Mouse (Mus musculus): ENCODE data around the gene Gpatch4. TPM values are rescaled to one million over a fixed set of nuclear protein-coding genes. Genes with fewer than 3 reads are reported as not detected.

Gpatch4 gene
- polyA plus RNA-seq, 1 experiment from 2014 or later = 35.8 TPM

DNA sequence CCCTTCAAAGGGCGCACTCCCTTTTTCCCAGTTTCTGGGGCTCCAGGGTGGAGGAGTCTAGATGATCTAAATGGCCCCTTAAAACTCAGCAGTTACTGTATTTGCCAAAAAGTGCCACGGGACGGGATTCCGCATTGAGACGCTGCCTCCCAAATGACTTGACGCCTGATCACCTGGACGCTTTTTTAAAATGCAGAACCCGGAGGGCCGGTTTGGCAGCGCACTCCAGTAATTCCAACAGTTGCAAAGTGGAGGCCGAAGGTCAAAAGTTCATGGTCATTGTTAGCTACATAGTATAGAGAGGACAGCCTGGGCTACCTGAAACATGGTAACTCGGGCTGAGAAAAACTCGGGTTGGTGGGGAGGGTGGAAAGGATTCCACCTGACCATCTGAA is 39.3 kb downstream of the Gpatch4 start:
- Histone ChIP-seq H3K4me2 (replicated peaks) (peak overlapping the region; percentile 92), H3K36me3 (0 out of 2 replicates have a peak, but pooled peaks cover 12% of the 10 kb centered on the region), H3K9me3 (replicated peaks) (no peaks in the 10 kb centered on the region), H3K9ac (peak overlapping the region; percentile 43), H3K27me3 (no peaks in the 10 kb centered on the region), H3K27ac (replicated peaks) (no peak overlapping the region), H3K4me3 (replicated peaks) (peak overlapping the region; percentile 61), H3K4me1 (peaks cover 18% of the 10 kb centered on the region)
- WGBS = 2% methylated on average over 13 of the region's 13 CpGs
- ATAC-seq (ENCODE audit: insufficient number of reproducible peaks, low FRiP score, low TSS enrichment, low read depth) = no peak

DNA sequence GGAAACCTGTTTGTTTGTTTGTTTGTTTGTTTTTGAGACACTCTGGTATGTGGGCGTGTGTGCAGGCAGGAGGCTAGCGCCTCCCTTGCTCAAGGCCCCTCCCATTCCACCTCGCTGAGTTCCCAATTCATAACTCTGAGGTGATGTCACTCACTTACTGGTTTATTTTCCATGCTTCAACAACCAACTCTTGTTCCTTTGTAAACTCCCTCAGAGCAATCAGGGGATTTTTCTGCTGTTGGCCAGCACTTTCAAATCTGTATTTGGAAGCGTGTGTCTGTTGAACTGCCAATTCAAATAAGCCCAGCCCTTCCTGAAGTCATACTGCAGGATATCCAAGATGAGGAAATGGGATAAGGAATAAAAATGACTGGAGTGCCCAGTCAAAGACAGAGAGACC is 39.8 kb downstream of the Gpatch4 start:
- Histone ChIP-seq H3K4me2 (replicated peaks) (peak overlapping the region; percentile 92), H3K27ac (replicated peaks) (no peak overlapping the region), H3K36me3 (0 out of 2 replicates have a peak, but pooled peaks cover 12% of the 10 kb centered on the region), H3K9ac (0 out of 2 replicates have a peak overlapping the region, but pooled peaks have one; percentile 43), H3K27me3 (no peaks in the 10 kb centered on the region), H3K4me3 (replicated peaks) (peak overlapping the region; percentile 61), H3K9me3 (replicated peaks) (no peaks in the 10 kb centered on the region), H3K4me1 (peaks cover 18% of the 10 kb centered on the region)
- WGBS = 5% methylated on average over 4 of the region's 4 CpGs
- no peak for ATAC-seq (ENCODE audit: insufficient number of reproducible peaks, low FRiP score, low TSS enrichment, low read depth)

GRCm38 (mm10) chr3:88084001-88084400 is 41.1 kb downstream of the Gpatch4 start:
- H3K4me2 ChIP-seq (replicated peaks) = no peak overlapping the region
- no peak overlapping the region for H3K4me3 ChIP-seq (replicated peaks)
- ATAC-seq (ENCODE audit: insufficient number of reproducible peaks, low FRiP score, low TSS enrichment, low read depth) = no peak
- H3K27ac ChIP-seq (replicated peaks) = no peak overlapping the region
- peaks cover 18% of the 10 kb centered on the region for H3K4me1 ChIP-seq
- H3K9ac ChIP-seq = no peak overlapping the region
- WGBS = 91% methylated on average over 2 of the region's 2 CpGs
- H3K36me3 ChIP-seq = peaks cover 22% of the 10 kb centered on the region
- H3K27me3 ChIP-seq = no peaks in the 10 kb centered on the region
- H3K9me3 ChIP-seq (replicated peaks) = no peaks in the 10 kb centered on the region

- H3K4me1 ChIP-seq = peaks cover 18% of the 10 kb centered on the region
- no peak overlapping the region for H3K4me2 ChIP-seq (replicated peaks)
- 77% methylated on average over 9 of the region's 9 CpGs for WGBS
- peaks cover 36% of the 10 kb centered on the region for H3K36me3 ChIP-seq
- no peak overlapping the region for H3K4me3 ChIP-seq (replicated peaks)
- no peaks in the 10 kb centered on the region for H3K27me3 ChIP-seq
- H3K9ac ChIP-seq = no peak overlapping the region
- no peak for ATAC-seq (ENCODE audit: insufficient number of reproducible peaks, low FRiP score, low TSS enrichment, low read depth)
- no peaks in the 10 kb centered on the region for H3K9me3 ChIP-seq (replicated peaks)
- H3K27ac ChIP-seq (replicated peaks) = peak overlapping the region; percentile 39; the same call in 1 of the 2 replicates
Measured at GRCm38 (mm10) chr3:88085459-88085858, 42.6 kb downstream of the Gpatch4 start.

GRCm38 (mm10) chr3:88087688-88088087 is 44.8 kb downstream of the Gpatch4 start:
- Histone ChIP-seq H3K4me3 (replicated peaks) (no peak overlapping the region), H3K4me1 (peaks cover 6% of the 10 kb centered on the region), H3K36me3 (peaks cover 59% of the 10 kb centered on the region), H3K9ac (no peak overlapping the region), H3K27me3 (no peaks in the 10 kb centered on the region), H3K27ac (replicated peaks) (no peak overlapping the region), H3K4me2 (replicated peaks) (no peak overlapping the region), H3K9me3 (replicated peaks) (no peaks in the 10 kb centered on the region)
- WGBS = 75% methylated on average over 1 of the region's 1 CpGs
- no peak for ATAC-seq (ENCODE audit: insufficient number of reproducible peaks, low FRiP score, low TSS enrichment, low read depth)

DNA sequence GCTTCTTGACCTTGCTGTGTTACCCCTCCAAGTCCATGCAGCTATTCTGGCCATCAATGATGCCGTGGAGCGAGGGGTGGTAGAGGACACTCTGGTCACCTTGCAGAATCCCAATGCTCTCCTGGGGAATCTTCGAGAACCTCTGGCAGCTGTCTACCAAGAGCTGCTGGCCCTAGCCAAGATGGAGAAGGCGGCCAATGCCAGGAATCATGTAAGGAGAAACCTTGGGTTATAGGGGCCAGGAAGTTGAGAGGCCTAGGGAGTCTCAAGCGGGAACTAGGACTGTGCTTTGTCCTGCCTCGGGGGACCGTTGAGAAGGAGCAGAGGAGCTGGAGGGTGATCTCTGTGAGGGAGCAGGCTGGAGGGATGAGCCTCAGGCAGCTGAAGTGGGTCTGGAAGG is 47.2 kb downstream of the Gpatch4 start:
- Histone ChIP-seq H3K4me1 (no peaks in the 10 kb centered on the region), H3K4me3 (replicated peaks) (no peak overlapping the region), H3K27me3 (no peaks in the 10 kb centered on the region), H3K9me3 (replicated peaks) (no peaks in the 10 kb centered on the region), H3K4me2 (replicated peaks) (no peak overlapping the region), H3K36me3 (peaks cover 66% of the 10 kb centered on the region), H3K27ac (replicated peaks) (no peak overlapping the region), H3K9ac (no peak overlapping the region)
- 88% methylated on average over 7 of the region's 7 CpGs for whole genome bisulfite sequencing
- no peak for ATAC-seq (ENCODE audit: insufficient number of reproducible peaks, low FRiP score, low TSS enrichment, low read depth)

GRCm38 (mm10) chr3:88090616-88091015 is 47.7 kb downstream of the Gpatch4 start:
- Histone ChIP-seq H3K27me3 (no peaks in the 10 kb centered on the region), H3K9me3 (replicated peaks) (no peaks in the 10 kb centered on the region), H3K36me3 (peaks cover 66% of the 10 kb centered on the region), H3K4me2 (replicated peaks) (no peak overlapping the region), H3K4me3 (replicated peaks) (no peak overlapping the region), H3K4me1 (no peaks in the 10 kb centered on the region), H3K27ac (replicated peaks) (no peak overlapping the region), H3K9ac (no peak overlapping the region)
- WGBS = 91% methylated on average over 6 of the region's 6 CpGs
- ATAC-seq (ENCODE audit: insufficient number of reproducible peaks, low FRiP score, low TSS enrichment, low read depth) = no peak

GRCm38 (mm10) chr3:88094126-88094525 is 51.2 kb downstream of the Gpatch4 start:
- no peaks in the 10 kb centered on the region for H3K9me3 ChIP-seq (replicated peaks)
- H3K27ac ChIP-seq (replicated peaks) = no peak overlapping the region
- H3K36me3 ChIP-seq = peaks cover 67% of the 10 kb centered on the region
- no peaks in the 10 kb centered on the region for H3K4me1 ChIP-seq
- no peak overlapping the region for H3K4me2 ChIP-seq (replicated peaks)
- no peak overlapping the region for H3K4me3 ChIP-seq (replicated peaks)
- H3K27me3 ChIP-seq = no peaks in the 10 kb centered on the region
- no peak overlapping the region for H3K9ac ChIP-seq
- WGBS = 85% methylated on average over 5 of the region's 5 CpGs
- ATAC-seq (ENCODE audit: insufficient number of reproducible peaks, low FRiP score, low TSS enrichment, low read depth) = no peak

- WGBS = 79% methylated on average over 6 of the region's 6 CpGs
- Histone ChIP-seq H3K27ac (replicated peaks) (no peak overlapping the region), H3K4me1 (no peaks in the 10 kb centered on the region), H3K4me2 (replicated peaks) (no peak overlapping the region), H3K36me3 (peaks cover 61% of the 10 kb centered on the region), H3K9ac (no peak overlapping the region), H3K9me3 (replicated peaks) (no peaks in the 10 kb centered on the region), H3K4me3 (replicated peaks) (no peak overlapping the region), H3K27me3 (no peaks in the 10 kb centered on the region)
- no peak for ATAC-seq (ENCODE audit: insufficient number of reproducible peaks, low FRiP score, low TSS enrichment, low read depth)
Measured at GRCm38 (mm10) chr3:88097666-88098065, 54.8 kb downstream of the Gpatch4 start.

GRCm38 (mm10) chr3:88100251-88100650 is 57.3 kb downstream of the Gpatch4 start:
- H3K4me2 ChIP-seq (replicated peaks) = no peak overlapping the region
- H3K4me3 ChIP-seq (replicated peaks) = no peak overlapping the region
- no peaks in the 10 kb centered on the region for H3K27me3 ChIP-seq
- H3K36me3 ChIP-seq = peaks cover 69% of the 10 kb centered on the region
- H3K4me1 ChIP-seq = no peaks in the 10 kb centered on the region
- no peak overlapping the region for H3K9ac ChIP-seq
- H3K9me3 ChIP-seq (replicated peaks) = no peaks in the 10 kb centered on the region
- no peak for ATAC-seq (ENCODE audit: insufficient number of reproducible peaks, low FRiP score, low TSS enrichment, low read depth)
- WGBS = 68% methylated on average over 3 of the region's 3 CpGs
- no peak overlapping the region for H3K27ac ChIP-seq (replicated peaks)

DNA sequence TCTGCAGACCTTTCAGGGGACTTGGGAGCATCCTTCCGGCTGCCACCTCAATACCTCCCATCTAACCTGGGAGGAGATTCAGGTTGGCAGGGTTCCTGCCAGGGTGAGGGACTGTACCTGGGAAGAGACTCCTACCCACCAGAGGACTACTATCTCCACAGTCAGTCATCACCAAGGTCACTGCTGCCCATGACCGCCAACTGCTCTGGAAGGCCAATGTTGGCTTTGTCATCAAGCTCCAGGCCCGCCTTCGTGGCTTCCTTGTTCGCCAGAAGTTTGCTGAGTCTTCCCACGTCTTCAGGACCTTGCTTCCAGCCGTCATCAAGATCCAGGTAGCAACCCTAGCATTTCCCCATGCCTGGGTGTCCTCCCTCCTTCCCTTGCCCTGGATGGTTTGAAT is 58.8 kb downstream of the Gpatch4 start:
- Histone ChIP-seq H3K36me3 (peaks cover 76% of the 10 kb centered on the region), H3K4me3 (replicated peaks) (no peak overlapping the region), H3K4me2 (replicated peaks) (no peak overlapping the region), H3K9me3 (replicated peaks) (no peaks in the 10 kb centered on the region), H3K27me3 (no peaks in the 10 kb centered on the region), H3K27ac (replicated peaks) (no peak overlapping the region), H3K4me1 (no peaks in the 10 kb centered on the region), H3K9ac (no peak overlapping the region)
- no peak for ATAC-seq (ENCODE audit: insufficient number of reproducible peaks, low FRiP score, low TSS enrichment, low read depth)
- 90% methylated on average over 7 of the region's 7 CpGs for WGBS

DNA sequence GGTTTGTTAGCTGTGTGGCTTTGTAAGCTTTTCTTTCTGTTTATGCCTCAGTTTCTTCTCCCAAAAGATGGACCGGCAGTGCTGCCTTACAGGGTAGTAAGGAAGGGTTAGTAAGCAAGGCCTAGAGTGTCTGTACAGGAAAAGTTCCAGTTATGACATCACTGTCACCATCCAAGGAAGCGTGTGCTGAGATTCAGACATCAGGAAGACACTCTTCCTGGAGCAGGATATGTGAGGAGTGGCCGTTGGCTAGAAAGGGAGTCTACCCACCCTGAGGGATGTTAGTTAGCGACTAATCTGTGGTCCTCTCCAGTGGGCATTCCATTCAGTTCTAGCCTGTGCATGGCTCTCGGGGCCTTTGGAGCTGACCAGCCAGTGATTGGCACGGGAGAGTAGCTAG is 59.3 kb downstream of the Gpatch4 start:
- H3K4me1 ChIP-seq = no peaks in the 10 kb centered on the region
- peaks cover 74% of the 10 kb centered on the region for H3K36me3 ChIP-seq
- H3K27ac ChIP-seq (replicated peaks) = peak overlapping the region; percentile 48; the same call in 1 of the 2 replicates
- no peak for ATAC-seq (ENCODE audit: insufficient number of reproducible peaks, low FRiP score, low TSS enrichment, low read depth)
- no peaks in the 10 kb centered on the region for H3K9me3 ChIP-seq (replicated peaks)
- H3K27me3 ChIP-seq = no peaks in the 10 kb centered on the region
- 79% methylated on average over 6 of the region's 6 CpGs for WGBS
- H3K4me2 ChIP-seq (replicated peaks) = no peak overlapping the region
- H3K9ac ChIP-seq = no peak overlapping the region
- no peak overlapping the region for H3K4me3 ChIP-seq (replicated peaks)

Data from embryonic facial prominence, embryonic 15.5 days (tissue).